ENCODE assay signal across 20 mouse cellular contexts in the genomic region with DNA sequence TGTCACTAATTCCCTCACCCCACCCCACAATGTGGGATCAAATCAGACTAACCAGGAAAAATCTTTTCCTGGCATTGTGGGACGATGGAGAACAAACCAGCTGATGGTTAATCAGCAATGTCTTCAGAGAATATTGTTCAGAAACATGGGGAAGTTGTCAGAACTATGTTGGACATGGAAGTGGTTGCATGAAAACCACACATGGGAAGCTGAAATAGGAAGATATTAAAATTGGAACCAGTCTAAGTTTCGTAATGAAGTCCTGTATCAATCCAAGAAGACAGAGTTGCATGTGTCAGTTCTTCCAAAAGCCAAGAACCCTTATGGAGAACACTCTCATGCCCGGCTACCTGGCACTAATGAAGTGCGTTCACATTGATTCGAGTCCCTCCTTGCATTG. TPM values are rescaled to one million over a fixed set of nuclear protein-coding genes. Genes with fewer than 3 reads are reported as not detected.
DNase-seq lines count a peak whose midpoint lies in the region; ATAC-seq lines count a peak whose summit lies in the region.
"Had no signal": no experiment of that assay in that cellular context is flagged by ENCODE, and none has a peak within 500 bp of the region (broad histone marks: within the 10 kb centered on the region; RNA-seq: fewer than 3 reads in every experiment).

No protein-coding gene starts in this region.

- 0 out of 2 replicates have a peak, but pooled peaks have one; percentile 39 for ATAC-seq in common myeloid progenitor, adult 5-6 weeks (replicated peaks; ENCODE audit: low read depth, poor library complexity, severe bottlenecking)
- ATAC-seq in megakaryocyte, adult 5-6 weeks (ENCODE audit: poor library complexity, severe bottlenecking) = peak; percentile 64
- ATAC-seq in cerebellum, adult (ENCODE audit: insufficient number of reproducible peaks, low FRiP score, low TSS enrichment) = no peak
- ATAC-seq: activated CD4-positive, CD25-positive, alpha-beta regulatory T cell, adult 4 months; forebrain, embryonic 14.5 days; forebrain, embryonic 16.5 days; Patski had no signal

- DNase-seq in adipocyte (ENCODE audit: low spot score) = peak; percentile 43
- no peak for DNase-seq in MN1 (ENCODE audit: low spot score)
- no peak for DNase-seq in urinary bladder, postnatal 14 days (ENCODE audit: low spot score)
- DNase-seq: adrenal gland, adult 2 months; adrenal gland, postnatal 10 days; adrenal gland, postnatal 25 days; cerebellum, adult 11-12 months; cerebellum, adult 2 months; cerebellum, adult 9-10 months; cerebellum, postnatal 10 days; cerebellum, postnatal 25 days; embryo, embryonic 11 days had no signal

RNA-seq across cellular contexts. Expression of gene Prkd3, which starts 11.0 kb away (rescaled TPM):
- 47.2 and 48.6 TPM in 2 replicates for total RNA-seq in common myeloid progenitor, adult 5-6 weeks (2017)
- total RNA-seq in megakaryocyte, adult 5-6 weeks (2015) = 75.6 and 77.9 TPM in 2 replicates
- 79.1 and 83.0 TPM in 2 replicates for total RNA-seq in megakaryocyte, adult 5-6 weeks (2017)

RNA-seq across cellular contexts. Expression of gene Qpct, which starts 20.1 kb away (rescaled TPM):
- total RNA-seq in common myeloid progenitor, adult 5-6 weeks (2017) = 0.29 and 1.3 TPM in 2 replicates
- total RNA-seq in megakaryocyte, adult 5-6 weeks (2015) = 21.0 and 23.9 TPM in 2 replicates
- total RNA-seq in megakaryocyte, adult 5-6 weeks (2017) = 20.0 and 21.0 TPM in 2 replicates
- total RNA-seq: MEL had no signal
